Mouse (Mus musculus) mouse trophoblast stem cell (cell line): ENCODE measurements at regions not wholly inside any gene's neighbourhood (a gene's known extent, or its start where the extent isn't known, plus 50 kb on each side); places are given as distances from the start of the nearest gene placed in this dataset.

Experiments
- in situ Hi-C, 2 experiments: fragments of 300-500 bp; cut with MseI, MboI; formaldehyde crosslinking; loops; 2 replicates in 1 of 2; 3 replicates in 1 of 2; pipeline ENCODE4 v1.15.1; 2025

- in situ Hi-C loops: no loop called here
These were observed 65.8 kb upstream of the Twist2 start for GRCm38 (mm10) chr1:91735436-91735835.

- in situ Hi-C loops: loop anchor here in 1 of 2 experiments (10.0 kb wide), 1 partner anchor 156 kb away; no protein-coding TSS in a partner anchor
These were observed 60.6 kb upstream of the Twist2 start for GRCm38 (mm10) chr1:91740661-91741060.

DNA sequence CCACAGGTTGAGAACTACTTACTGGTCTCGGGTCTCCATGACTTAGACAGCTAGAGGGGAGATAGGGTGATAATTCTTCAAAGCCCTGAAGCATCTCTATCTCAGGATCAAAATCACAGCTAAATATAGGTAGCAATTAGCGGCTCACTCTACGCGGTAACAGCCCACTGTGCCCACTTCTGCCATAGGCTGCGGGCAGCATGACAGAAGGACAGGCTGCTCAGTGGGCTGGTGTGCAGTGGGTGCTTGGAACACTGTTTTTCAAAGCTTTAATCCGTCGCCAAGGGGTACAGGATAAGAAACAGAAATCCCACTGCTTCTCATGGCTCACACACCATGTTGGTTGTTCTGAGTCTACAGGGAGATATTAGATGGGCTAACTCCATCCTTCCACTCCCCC lies 59.2 kb upstream of the Twist2 start:
- in situ Hi-C loops: loop anchor here in 1 of 2 experiments (10.0 kb wide), 1 partner anchor 157 kb away; no protein-coding TSS in a partner anchor

GRCm38 (mm10) chr1:91742914-91743313 lies 58.3 kb upstream of the Twist2 start:
- in situ Hi-C loops: loop anchor here in 1 of 2 experiments (10.0 kb wide), 1 partner anchor 158 kb away; no protein-coding TSS in a partner anchor

DNA sequence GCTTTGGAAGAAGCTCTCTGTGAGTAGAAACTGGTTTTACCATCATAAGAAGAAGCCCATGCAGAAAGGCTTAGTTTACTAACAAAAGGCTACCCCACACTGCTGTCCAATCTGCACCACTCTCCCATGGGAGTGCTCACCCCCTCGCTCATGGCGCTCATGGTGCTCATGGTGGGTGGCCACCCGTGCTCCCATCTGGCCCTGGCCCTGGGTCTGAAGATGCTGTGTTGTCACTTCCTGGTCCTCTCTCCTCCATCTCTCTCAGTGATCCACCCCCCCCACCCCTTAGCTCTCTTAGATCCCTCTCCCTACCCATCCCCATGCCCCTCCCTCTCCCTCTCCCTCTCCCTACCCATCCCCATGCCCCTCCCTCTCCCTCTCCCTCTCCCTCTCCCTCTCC lies 57.2 kb upstream of the Twist2 start:
- in situ Hi-C loops: loop anchor here in 1 of 2 experiments (10.0 kb wide), 1 partner anchor 159 kb away; no protein-coding TSS in a partner anchor

GRCm38 (mm10) chr1:91744701-91745100 lies 56.6 kb upstream of the Twist2 start:
- in situ Hi-C loops: loop anchor here in 1 of 2 experiments (10.0 kb wide), 1 partner anchor 160 kb away; no protein-coding TSS in a partner anchor

GRCm38 (mm10) chr1:91747583-91747982 lies 53.7 kb upstream of the Twist2 start:
- in situ Hi-C loops: loop anchor here in 1 of 2 experiments (10.0 kb wide), 1 partner anchor 163 kb away; no protein-coding TSS in a partner anchor
